Mouse (Mus musculus) mouse trophoblast stem cell (cell line): ENCODE data around the gene Uhrf2.

ENCODE experiments used
- in situ Hi-C, 2 experiments: fragments of 300-500 bp; cut with MseI, MboI; formaldehyde crosslinking; loops; 2 replicates in 1 of 2; 3 replicates in 1 of 2; pipeline ENCODE4 v1.15.1; 2025

Uhrf2 gene

DNA sequence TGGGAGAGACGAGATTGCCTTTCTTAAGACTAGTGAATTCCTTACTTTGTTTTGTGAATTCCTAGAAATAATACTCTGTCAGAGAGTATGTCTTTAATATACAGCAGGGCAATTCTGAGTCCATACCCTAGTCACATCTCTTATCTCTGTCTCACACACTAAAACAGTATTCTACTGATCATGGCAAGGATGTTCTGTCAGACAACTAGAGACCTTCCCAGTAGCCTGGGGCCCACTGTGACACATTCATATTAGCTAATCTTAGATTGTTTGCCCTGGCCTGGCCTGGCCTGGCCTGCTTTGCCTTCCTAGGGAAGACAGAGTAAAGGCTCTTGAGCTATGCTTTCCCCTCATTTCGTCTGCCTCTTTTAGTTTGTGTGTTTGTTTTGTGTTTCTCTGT is 20.3 kb downstream of the Uhrf2 start:
- in situ Hi-C loops, result no loop called here

DNA sequence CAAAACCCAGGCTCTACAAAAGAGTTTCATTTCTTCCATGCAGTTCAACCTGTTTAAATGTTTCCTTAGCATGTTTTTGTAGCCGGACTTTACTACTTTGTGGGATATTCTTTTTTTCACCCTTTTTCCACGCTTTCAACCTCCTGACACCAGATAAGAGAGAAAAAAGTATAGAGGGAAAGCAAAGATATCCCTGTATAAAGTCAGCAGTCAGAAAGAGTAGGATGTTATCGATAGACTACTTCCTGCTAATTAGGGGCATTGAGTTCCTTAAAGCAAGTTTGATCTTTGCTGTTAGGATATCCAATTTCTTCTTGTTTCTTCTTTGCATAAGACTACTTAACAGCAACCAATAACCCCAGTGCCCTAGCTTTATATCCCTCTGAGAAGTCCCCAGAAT is 21.2 kb downstream of the Uhrf2 start:
- in situ Hi-C loops, result no loop called here

GRCm38 (mm10) chr19:30054218-30054617 is 23.9 kb downstream of the Uhrf2 start:
- in situ Hi-C loops, result no loop called here

DNA sequence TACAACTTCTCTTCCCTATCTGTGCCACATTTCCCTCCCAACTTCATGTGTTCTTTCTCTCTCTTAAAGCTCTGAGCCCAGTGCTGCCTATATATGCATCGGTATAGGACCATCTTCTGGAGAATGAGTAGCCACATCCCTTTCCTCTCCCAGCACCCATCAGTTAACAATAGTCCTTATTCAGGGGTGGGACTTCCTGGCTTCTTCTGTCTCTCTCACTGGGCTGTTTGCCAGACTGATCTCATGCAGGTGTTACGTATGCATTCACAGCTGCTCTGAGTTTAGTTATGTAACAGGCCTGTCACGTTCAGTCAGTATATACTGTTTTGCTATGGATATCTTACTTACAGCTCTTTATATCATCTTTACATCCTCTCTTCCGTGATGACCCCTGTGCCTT is 35.5 kb downstream of the Uhrf2 start:
- in situ Hi-C loops, result no loop called here

DNA sequence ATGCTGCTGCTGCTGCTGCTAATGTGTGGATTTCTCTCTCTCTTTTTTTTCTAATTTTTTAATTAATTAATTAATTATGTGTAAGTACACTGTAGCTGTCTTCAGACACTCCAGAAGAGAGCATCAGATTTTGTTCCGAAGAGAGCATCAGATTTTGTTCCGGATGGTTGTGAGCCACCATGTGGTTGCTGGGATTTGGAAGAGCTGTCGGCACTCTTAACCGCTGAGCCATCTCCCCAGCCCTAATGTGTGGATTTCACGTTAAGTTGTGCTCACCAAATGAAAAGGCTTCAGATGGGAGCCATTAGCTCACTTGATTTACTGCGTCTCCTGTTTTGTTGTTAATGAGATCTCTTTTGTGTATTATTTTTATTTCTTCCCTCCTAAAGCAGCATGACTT is 59.9 kb downstream of the Uhrf2 start:
- in situ Hi-C loops, result no loop called here

GRCm38 (mm10) chr19:30091644-30092295 is 61.5 kb downstream of the Uhrf2 start:
- in situ Hi-C loops, result no loop called here

DNA sequence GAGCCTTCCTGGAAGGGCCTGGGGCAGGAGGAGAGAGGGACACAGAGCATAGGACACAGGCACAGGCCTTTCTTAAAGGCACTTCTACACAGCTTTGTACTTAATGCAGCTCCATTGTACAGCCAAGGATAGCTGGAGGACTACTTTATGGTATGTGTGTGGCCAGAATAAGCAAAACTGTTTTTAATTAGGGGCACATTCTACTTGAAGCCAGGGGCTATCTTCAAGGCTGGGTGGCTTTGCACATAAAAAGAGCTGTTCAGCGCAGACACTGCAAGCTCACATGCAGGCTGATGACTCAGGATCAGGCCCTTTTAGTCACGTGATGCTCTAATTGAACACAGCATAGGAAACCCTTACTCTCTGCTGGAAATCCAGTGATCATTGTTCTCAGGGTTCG is 65.9 kb downstream of the Uhrf2 start:
- in situ Hi-C loops, result no loop called here

DNA sequence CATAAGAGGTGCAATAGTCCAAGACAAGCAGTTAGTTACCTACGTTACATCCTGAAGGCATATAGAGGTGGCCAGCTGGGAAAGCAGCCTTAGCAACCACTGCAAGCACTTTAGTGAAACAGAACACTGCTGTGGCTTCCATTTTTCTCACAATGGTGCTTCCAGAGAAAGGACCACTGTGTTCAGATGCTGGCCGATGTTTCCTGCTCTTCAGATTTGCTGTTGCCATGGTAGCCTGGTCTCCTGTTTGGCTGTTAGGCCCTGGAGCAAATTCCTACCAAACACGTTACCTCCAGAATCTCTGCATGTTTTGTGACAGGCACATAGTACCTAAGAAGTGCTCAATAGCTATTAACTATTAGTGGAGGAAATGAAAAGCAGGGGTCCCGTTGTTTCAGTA is 66.7 kb downstream of the Uhrf2 start:
- in situ Hi-C loops, result no loop called here

GRCm38 (mm10) chr19:30100571-30100970 is 70.3 kb downstream of the Uhrf2 start:
- in situ Hi-C loops, result no loop called here

GRCm38 (mm10) chr19:30102620-30103019 is 72.3 kb downstream of the Uhrf2 start:
- in situ Hi-C loops, result no loop called here

DNA sequence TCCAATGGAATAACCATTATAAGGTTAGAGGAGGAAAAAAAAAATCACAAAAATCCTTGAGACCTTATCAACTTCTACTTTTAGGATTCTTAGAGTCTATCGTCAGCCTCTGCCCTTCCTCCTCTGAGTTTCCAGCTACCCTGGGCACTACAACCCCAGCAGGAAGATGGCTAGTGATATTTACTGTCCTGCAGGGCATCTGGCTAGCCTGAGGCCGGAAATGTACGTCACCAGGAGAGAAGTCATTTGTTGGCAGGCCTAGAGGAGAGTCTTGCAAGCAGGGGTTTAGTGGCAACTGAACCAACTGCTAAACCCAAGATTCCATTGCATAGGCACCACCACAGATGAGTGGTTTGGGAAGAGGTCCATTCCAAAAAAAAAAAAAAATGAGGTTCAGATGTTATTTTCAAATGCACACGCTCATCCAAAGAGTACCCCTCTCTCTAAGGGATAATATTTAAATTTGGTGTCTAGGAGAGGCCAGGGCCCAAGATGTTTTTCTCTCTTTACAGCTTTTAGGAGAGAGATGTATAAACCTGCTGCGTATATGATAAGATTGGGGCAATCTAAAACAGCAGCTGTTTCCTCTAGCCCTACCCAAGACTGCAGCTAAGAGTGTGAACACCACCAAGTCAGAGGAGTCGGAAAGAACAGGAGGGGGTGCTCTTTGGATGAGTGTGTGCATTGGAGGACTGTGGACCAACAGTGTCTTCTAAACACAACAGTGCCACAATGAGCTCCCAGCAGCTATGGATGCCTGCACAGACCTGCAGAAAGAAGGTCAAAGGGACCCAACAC is 74.9 kb downstream of the Uhrf2 start:
- in situ Hi-C loops, result no loop called here

DNA sequence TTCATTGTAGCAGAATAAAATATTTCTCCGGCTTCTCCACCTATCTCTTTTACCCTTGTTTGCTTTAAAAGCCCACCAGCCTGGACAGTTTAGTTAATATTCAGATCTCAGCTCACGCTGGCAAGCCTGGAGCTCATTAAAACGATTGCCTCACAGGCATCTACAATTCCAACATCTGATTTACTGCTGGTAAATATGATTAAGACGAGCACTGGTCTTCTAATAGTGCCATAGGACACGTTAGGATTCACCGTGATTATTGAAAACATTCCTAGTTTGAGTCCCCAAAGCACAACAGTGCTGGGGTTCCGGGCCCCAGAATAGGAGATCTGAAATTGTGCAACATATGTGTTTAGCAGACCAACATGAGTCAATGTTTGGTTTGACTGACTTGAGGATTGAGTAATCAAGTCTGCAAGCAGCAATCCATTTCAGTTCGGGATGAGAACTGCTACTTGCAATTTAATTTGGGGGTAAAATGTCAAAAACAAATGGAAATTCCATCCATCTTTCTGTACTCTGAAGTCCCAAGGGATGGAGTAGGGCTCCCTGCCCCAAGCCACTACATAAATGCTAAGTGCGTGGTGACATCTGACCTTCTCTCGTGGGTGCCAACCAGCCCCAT is 77.0 kb downstream of the Uhrf2 start:
- in situ Hi-C loops, result no loop called here

DNA sequence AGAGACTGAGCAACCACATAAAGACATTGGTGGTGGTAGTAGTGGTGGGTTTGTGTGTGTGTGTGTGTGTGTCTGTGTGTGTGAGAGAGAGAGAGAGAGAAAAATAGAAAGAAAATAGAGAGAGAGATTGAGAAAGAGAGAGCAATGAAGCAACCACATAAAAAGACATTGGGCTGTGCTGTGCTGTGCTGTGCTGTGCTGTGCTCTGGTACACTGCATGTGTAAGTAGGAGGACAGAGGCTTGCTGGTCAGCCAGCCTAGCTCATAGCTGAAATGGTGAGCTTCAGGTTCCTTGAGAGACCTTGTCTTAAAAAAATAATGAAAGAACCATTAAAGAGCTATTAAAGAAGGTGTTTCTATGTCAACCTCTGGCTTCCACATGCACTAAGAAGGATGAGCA is 78.3 kb downstream of the Uhrf2 start:
- in situ Hi-C loops, result no loop called here

GRCm38 (mm10) chr19:30109122-30109521 is 78.8 kb downstream of the Uhrf2 start:
- in situ Hi-C loops, result no loop called here

DNA sequence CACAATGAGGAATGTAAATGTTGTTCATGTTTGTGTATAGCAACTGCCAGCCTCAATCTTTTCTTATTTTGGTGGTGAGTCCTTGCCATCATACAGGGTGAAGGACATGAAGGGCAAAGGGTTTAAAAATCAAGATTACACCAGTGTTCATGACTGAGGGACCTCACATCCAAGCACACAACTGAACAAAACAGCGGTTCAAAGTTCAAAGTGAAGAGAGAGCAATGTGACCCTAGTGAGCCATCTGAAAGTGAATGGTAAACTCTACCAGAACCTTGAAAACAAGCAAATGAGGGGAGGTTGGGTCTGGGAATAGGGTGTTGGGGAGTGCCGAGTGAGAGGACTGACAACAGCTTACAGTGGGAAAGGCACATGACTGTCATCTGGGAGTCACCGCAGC is 81.1 kb downstream of the Uhrf2 start:
- in situ Hi-C loops, result no loop called here

DNA sequence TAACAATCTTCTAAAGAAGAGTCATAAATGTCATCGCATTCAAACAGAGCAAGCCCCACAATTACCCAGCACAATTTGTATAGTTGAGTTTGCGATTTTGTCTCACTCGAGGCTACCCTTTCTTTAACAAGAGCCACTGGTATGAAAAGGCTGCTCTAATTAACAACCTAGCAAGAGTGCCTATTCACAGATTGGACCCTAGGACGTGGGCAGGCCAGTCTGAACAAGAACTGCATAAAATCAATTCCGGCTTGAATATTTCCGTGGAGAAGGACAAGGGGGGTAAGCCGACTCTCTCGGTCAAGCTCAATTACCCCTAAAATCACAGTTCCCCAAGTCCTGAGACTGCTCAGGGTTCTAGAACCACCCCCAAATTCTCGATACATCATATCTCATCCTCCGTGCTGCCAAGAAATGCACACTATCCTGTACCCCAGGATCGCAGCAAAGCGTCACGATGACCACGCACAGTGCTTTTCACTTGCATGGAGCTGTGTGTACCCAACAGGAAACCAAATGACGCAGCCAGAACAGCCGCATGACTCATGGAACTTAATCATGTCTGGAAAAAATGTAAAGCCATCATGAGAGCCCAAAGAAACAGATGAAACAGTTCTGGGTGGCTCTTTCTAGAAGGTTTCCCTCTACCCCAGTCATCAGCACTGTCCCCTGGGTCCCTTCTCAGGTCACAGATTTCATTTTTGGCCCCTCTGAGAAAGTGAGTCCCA is 82.8 kb downstream of the Uhrf2 start:
- in situ Hi-C loops, result no loop called here

GRCm38 (mm10) chr19:30114919-30115441 is 84.7 kb downstream of the Uhrf2 start:
- in situ Hi-C loops, result no loop called here

DNA sequence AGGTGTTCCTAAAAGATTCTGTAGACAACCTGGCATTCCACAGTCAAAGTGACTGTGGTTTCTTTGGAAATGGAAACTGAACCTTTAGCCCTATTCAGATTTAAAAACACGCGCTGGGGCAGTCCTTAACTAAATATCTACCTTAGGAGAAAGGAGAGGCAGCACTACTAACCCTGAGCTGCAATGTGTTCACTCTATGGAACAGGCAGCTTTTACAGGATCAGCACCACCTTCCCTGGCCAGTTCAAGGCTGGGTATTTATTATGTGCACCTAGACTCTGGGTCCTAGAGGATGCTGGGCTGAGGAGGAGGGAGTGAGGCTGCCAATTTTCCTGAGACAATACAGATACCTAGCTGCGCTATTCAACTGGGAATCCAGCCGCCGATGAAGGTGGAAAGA is 85.3 kb downstream of the Uhrf2 start:
- in situ Hi-C loops, result no loop called here

GRCm38 (mm10) chr19:30117241-30117640 is 86.9 kb downstream of the Uhrf2 start:
- in situ Hi-C loops, result no loop called here

- in situ Hi-C loops, result no loop called here
Measured at GRCm38 (mm10) chr19:30117775-30118174, 87.5 kb downstream of the Uhrf2 start.

GRCm38 (mm10) chr19:30118344-30119312 is 88.3 kb downstream of the Uhrf2 start:
- in situ Hi-C loops, result no loop called here
